Mouse (Mus musculus): ENCODE results near the gene Pou2f1.

DNA sequence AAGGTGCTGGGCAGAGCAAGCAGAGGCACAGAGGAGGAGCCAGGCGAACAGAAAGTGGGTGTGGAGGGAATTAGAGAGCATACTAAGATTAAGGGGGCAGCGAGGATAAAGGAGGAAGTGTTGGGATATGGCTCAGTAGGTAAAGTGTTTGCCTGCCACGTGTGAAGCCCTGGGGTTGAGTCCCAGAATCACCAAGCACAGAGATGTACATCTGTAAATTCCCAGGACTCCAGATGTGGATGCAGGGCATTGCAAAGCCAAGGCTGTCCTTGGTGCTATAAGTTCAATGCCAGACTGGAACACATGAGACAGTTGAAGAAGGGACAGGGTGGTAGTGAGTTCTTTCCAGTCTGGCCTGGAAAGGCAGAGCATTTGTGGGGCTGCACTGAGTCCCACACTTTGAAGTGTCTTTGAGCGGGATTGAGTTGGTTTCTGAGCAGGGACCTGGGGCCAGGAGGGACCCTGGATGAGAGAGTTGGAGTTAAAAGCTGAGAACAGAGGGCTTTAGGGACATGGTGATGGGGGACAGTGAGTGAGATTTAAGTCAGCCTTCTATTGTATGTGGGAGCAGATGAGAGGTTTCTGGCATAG, 149.3 kb downstream of the Pou2f1 start:
- TF ChIP-seq CTCF (IDR thresholded peaks at IDR 0.05) (no peak), EP300 (IDR thresholded peaks at IDR 0.05; ENCODE audit: insufficient read depth, low read depth, low read length) (no peak), POLR2A (IDR thresholded peaks at IDR 0.05; ENCODE audit: insufficient read depth, low read depth, low read length) (no peak)
